Mouse (Mus musculus): ENCODE results near the gene Gm10600. TPM values are rescaled to one million over a fixed set of nuclear protein-coding genes. Genes with fewer than 3 reads are reported as not detected.
"Not testable (repeated sequence)": the region's sequence is repeated elsewhere in the genome, so short reads cannot be mapped to it uniquely, and the experiment has no call there.

Gene Gm10600
- not detected in 2 replicates for polyA plus RNA-seq (2016; fragmentation: Nextera tagmentation; extraction: Ambion mirVana)

GRCm38 (mm10) chr4:42240339-42240738, at the start of gene Gm10600:
Gm10600 (plus strand) TSS chr4:42240639.
- H3K4me3 ChIP-seq; H3K36me3 ChIP-seq (replicated peaks); H3K27ac ChIP-seq; H3K27me3 ChIP-seq (ENCODE audit: poor library complexity, severe bottlenecking); H3K9me3 ChIP-seq; DNase-seq (ENCODE audit: extremely low spot score, low spot score); H3K4me1 ChIP-seq: not testable (repeated sequence)
- WGBS: no CpG with 5 or more reads among the region's 4 CpGs

- not testable (repeated sequence) for H3K27me3 ChIP-seq (ENCODE audit: poor library complexity, severe bottlenecking); DNase-seq (ENCODE audit: extremely low spot score, low spot score); H3K36me3 ChIP-seq (replicated peaks); H3K4me3 ChIP-seq; H3K4me1 ChIP-seq; H3K9me3 ChIP-seq; H3K27ac ChIP-seq
- WGBS: no CpG with 5 or more reads among the region's 5 CpGs
Observed at GRCm38 (mm10) chr4:42255467-42255866, 15.0 kb downstream of the Gm10600 start, which contains the start of gene Ccl21b. Ccl21b (plus strand) TSS chr4:42255767.

Other genes with a start within 250 kb of the Gm10600 start
- 0.19 TPM in 1 of 2 replicates, not detected in the other for gene Gm21093, start 205.9 kb upstream of the Gm10600 start, polyA plus RNA-seq (2016; fragmentation: Nextera tagmentation; extraction: Ambion mirVana)
- not detected in 2 replicates for gene Gm3893, start 149.4 kb upstream of the Gm10600 start, polyA plus RNA-seq (2016; fragmentation: Nextera tagmentation; extraction: Ambion mirVana)
- 0.24 TPM in 1 of 2 replicates, not detected in the other for gene Gm13304, start 125.8 kb upstream of the Gm10600 start, polyA plus RNA-seq (2016; fragmentation: Nextera tagmentation; extraction: Ambion mirVana)
- not detected in 2 replicates for gene Gm13306, start 87.2 kb upstream of the Gm10600 start, polyA plus RNA-seq (2016; fragmentation: Nextera tagmentation; extraction: Ambion mirVana)
- not detected in 2 replicates for gene Gm13305, start 72.0 kb upstream of the Gm10600 start, polyA plus RNA-seq (2016; fragmentation: Nextera tagmentation; extraction: Ambion mirVana)
- gene Ccl21b, start 15.1 kb downstream of the Gm10600 start, polyA plus RNA-seq (2016; fragmentation: Nextera tagmentation; extraction: Ambion mirVana): not detected in 2 replicates
- gene Gm21953, start 53.6 kb downstream of the Gm10600 start, polyA plus RNA-seq (2016; fragmentation: Nextera tagmentation; extraction: Ambion mirVana): not detected in 2 replicates
- 0.05 TPM in 1 of 2 replicates, not detected in the other for gene Fam205a3, start 77.7 kb downstream of the Gm10600 start, polyA plus RNA-seq (2016; fragmentation: Nextera tagmentation; extraction: Ambion mirVana)
- not detected in 2 replicates for gene Gm21586, start 198.7 kb downstream of the Gm10600 start, polyA plus RNA-seq (2016; fragmentation: Nextera tagmentation; extraction: Ambion mirVana)
- gene Gm2163, start 226.1 kb downstream of the Gm10600 start, polyA plus RNA-seq (2016; fragmentation: Nextera tagmentation; extraction: Ambion mirVana): 0.09 TPM in 1 of 2 replicates, not detected in the other